Mouse (Mus musculus): ENCODE measurements at regions not wholly inside any gene's neighbourhood (a gene's known extent, or its start where the extent isn't known, plus 50 kb on each side); places are given as distances from the start of the nearest gene placed in this dataset.

- no peaks in the 10 kb centered on the region for H3K27me3 ChIP-seq (replicated peaks; ENCODE audit: low read depth, poor library complexity, severe bottlenecking)
- no peaks in the 10 kb centered on the region for H3K9me3 ChIP-seq
- H3K27ac ChIP-seq (replicated peaks) = no peak overlapping the region
- no peak overlapping the region for H3K4me3 ChIP-seq
- H3K4me1 ChIP-seq = peaks cover 5% of the 10 kb centered on the region; the same call in 1 of the 2 replicates
- H3K36me3 ChIP-seq (replicated peaks) = no peaks in the 10 kb centered on the region
- DNase-seq (ENCODE audit: low spot score) = no peak
- WGBS = 63% methylated on average over 17 of the region's 17 CpGs
These were observed 70.0 kb downstream of the Mbip start for GRCm38 (mm10) chr12:56275556-56276242.

GRCm38 (mm10) chr12:56265049-56265448 is 80.6 kb downstream of the Mbip start:
- H3K4me1 ChIP-seq = no peaks in the 10 kb centered on the region
- 83% methylated on average over 6 of the region's 6 CpGs for WGBS
- no peak for DNase-seq (ENCODE audit: low spot score)
- H3K27me3 ChIP-seq (replicated peaks; ENCODE audit: low read depth, poor library complexity, severe bottlenecking) = no peaks in the 10 kb centered on the region
- no peak overlapping the region for H3K27ac ChIP-seq (replicated peaks)
- H3K9me3 ChIP-seq = no peaks in the 10 kb centered on the region
- H3K36me3 ChIP-seq (replicated peaks) = no peaks in the 10 kb centered on the region
- no peak overlapping the region for H3K4me3 ChIP-seq

GRCm38 (mm10) chr12:56261471-56261870 is 84.2 kb downstream of the Mbip start:
- Histone ChIP-seq H3K4me3 (no peak overlapping the region), H3K27me3 (replicated peaks; ENCODE audit: low read depth, poor library complexity, severe bottlenecking) (no peaks in the 10 kb centered on the region), H3K36me3 (replicated peaks) (no peaks in the 10 kb centered on the region), H3K4me1 (no peaks in the 10 kb centered on the region), H3K9me3 (no peaks in the 10 kb centered on the region), H3K27ac (replicated peaks) (no peak overlapping the region)
- DNase-seq (ENCODE audit: low spot score) = no peak
- WGBS = 88% methylated on average over 4 of the region's 4 CpGs

GRCm38 (mm10) chr12:56258401-56259050 is 87.2 kb downstream of the Mbip start:
- H3K9me3 ChIP-seq = no peaks in the 10 kb centered on the region
- H3K27me3 ChIP-seq (replicated peaks; ENCODE audit: low read depth, poor library complexity, severe bottlenecking) = peaks cover 5% of the 10 kb centered on the region; the same call in 1 of the 2 replicates
- H3K4me3 ChIP-seq = no peak overlapping the region
- DNase-seq (ENCODE audit: low spot score) = no peak
- no peaks in the 10 kb centered on the region for H3K36me3 ChIP-seq (replicated peaks)
- 73% methylated on average over 14 of the region's 14 CpGs for WGBS
- H3K27ac ChIP-seq (replicated peaks) = no peak overlapping the region
- H3K4me1 ChIP-seq = no peaks in the 10 kb centered on the region

- DNase-seq (ENCODE audit: low spot score) = no peak
- Histone ChIP-seq H3K4me3 (no peak overlapping the region), H3K9me3 (no peaks in the 10 kb centered on the region), H3K27ac (replicated peaks) (no peak overlapping the region), H3K4me1 (peaks cover 8% of the 10 kb centered on the region), H3K36me3 (replicated peaks) (no peaks in the 10 kb centered on the region), H3K27me3 (replicated peaks; ENCODE audit: low read depth, poor library complexity, severe bottlenecking) (peaks cover 5% of the 10 kb centered on the region; the same call in 1 of the 2 replicates)
- 91% methylated on average over 11 of the region's 11 CpGs for WGBS
These were observed 89.3 kb downstream of the Mbip start for GRCm38 (mm10) chr12:56256243-56256881.

GRCm38 (mm10) chr12:56252612-56253444 is 92.9 kb downstream of the Mbip start:
- H3K4me3 ChIP-seq = no peak overlapping the region
- peak; percentile 13 for DNase-seq (ENCODE audit: low spot score)
- peaks cover 5% of the 10 kb centered on the region; the same call in 1 of the 2 replicates for H3K27me3 ChIP-seq (replicated peaks; ENCODE audit: low read depth, poor library complexity, severe bottlenecking)
- H3K36me3 ChIP-seq (replicated peaks) = no peaks in the 10 kb centered on the region
- WGBS = 41% methylated on average over 7 of the region's 7 CpGs
- H3K9me3 ChIP-seq = no peaks in the 10 kb centered on the region
- H3K27ac ChIP-seq (replicated peaks) = no peak overlapping the region
- H3K4me1 ChIP-seq = peaks cover 8% of the 10 kb centered on the region

- peaks cover 8% of the 10 kb centered on the region for H3K4me1 ChIP-seq
- H3K27me3 ChIP-seq (replicated peaks; ENCODE audit: low read depth, poor library complexity, severe bottlenecking) = peaks cover 5% of the 10 kb centered on the region; the same call in 1 of the 2 replicates
- no peaks in the 10 kb centered on the region for H3K9me3 ChIP-seq
- no peak for DNase-seq (ENCODE audit: low spot score)
- no peak overlapping the region for H3K4me3 ChIP-seq
- no peak overlapping the region for H3K27ac ChIP-seq (replicated peaks)
- 20% methylated on average over 3 of the region's 3 CpGs for WGBS
- no peaks in the 10 kb centered on the region for H3K36me3 ChIP-seq (replicated peaks)
These were observed 95.4 kb downstream of the Mbip start for GRCm38 (mm10) chr12:56250262-56250661.

- DNase-seq (ENCODE audit: low spot score) = no peak
- no peaks in the 10 kb centered on the region for H3K9me3 ChIP-seq
- no peaks in the 10 kb centered on the region for H3K36me3 ChIP-seq (replicated peaks)
- no peak overlapping the region for H3K4me3 ChIP-seq
- no peak overlapping the region for H3K27ac ChIP-seq (replicated peaks)
- WGBS = 92% methylated on average over 7 of the region's 7 CpGs
- no peaks in the 10 kb centered on the region for H3K27me3 ChIP-seq (replicated peaks; ENCODE audit: low read depth, poor library complexity, severe bottlenecking)
- no peaks in the 10 kb centered on the region for H3K4me1 ChIP-seq
These were observed 99.3 kb downstream of the Mbip start for GRCm38 (mm10) chr12:56246406-56246805.

- DNase-seq (ENCODE audit: low spot score) = no peak
- H3K27ac ChIP-seq (replicated peaks) = no peak overlapping the region
- H3K27me3 ChIP-seq (replicated peaks; ENCODE audit: low read depth, poor library complexity, severe bottlenecking) = no peaks in the 10 kb centered on the region
- no peak overlapping the region for H3K4me3 ChIP-seq
- no peaks in the 10 kb centered on the region for H3K9me3 ChIP-seq
- H3K4me1 ChIP-seq = no peaks in the 10 kb centered on the region
- no peaks in the 10 kb centered on the region for H3K36me3 ChIP-seq (replicated peaks)
- WGBS = 81% methylated on average over 5 of the region's 5 CpGs
These were observed 102.9 kb downstream of the Mbip start for GRCm38 (mm10) chr12:56242803-56243202.

- Histone ChIP-seq H3K4me1 (no peaks in the 10 kb centered on the region), H3K36me3 (replicated peaks) (no peaks in the 10 kb centered on the region), H3K27me3 (replicated peaks; ENCODE audit: low read depth, poor library complexity, severe bottlenecking) (no peaks in the 10 kb centered on the region), H3K27ac (replicated peaks) (no peak overlapping the region), H3K4me3 (no peak overlapping the region), H3K9me3 (no peaks in the 10 kb centered on the region)
- 16% methylated on average over 5 of the region's 5 CpGs for WGBS
- peak; percentile 43 for DNase-seq (ENCODE audit: low spot score)
These were observed 104.0 kb downstream of the Mbip start for GRCm38 (mm10) chr12:56241735-56242134.

GRCm38 (mm10) chr12:56240206-56240605 is 105.5 kb downstream of the Mbip start:
- DNase-seq (ENCODE audit: low spot score) = no peak
- Histone ChIP-seq H3K9me3 (no peaks in the 10 kb centered on the region), H3K36me3 (replicated peaks) (no peaks in the 10 kb centered on the region), H3K4me3 (no peak overlapping the region), H3K27ac (replicated peaks) (no peak overlapping the region), H3K27me3 (replicated peaks; ENCODE audit: low read depth, poor library complexity, severe bottlenecking) (no peaks in the 10 kb centered on the region), H3K4me1 (no peaks in the 10 kb centered on the region)
- whole genome bisulfite sequencing = 55% methylated on average over 12 of the region's 12 CpGs

GRCm38 (mm10) chr12:56234571-56234970 is 111.1 kb downstream of the Mbip start:
- Histone ChIP-seq H3K4me1 (no peaks in the 10 kb centered on the region), H3K27me3 (replicated peaks; ENCODE audit: low read depth, poor library complexity, severe bottlenecking) (no peaks in the 10 kb centered on the region), H3K36me3 (replicated peaks) (no peaks in the 10 kb centered on the region), H3K27ac (replicated peaks) (no peak overlapping the region), H3K4me3 (no peak overlapping the region), H3K9me3 (no peaks in the 10 kb centered on the region)
- DNase-seq (ENCODE audit: low spot score) = no peak
- WGBS = 81% methylated on average over 6 of the region's 6 CpGs
